Mouse (Mus musculus) MEL (cell line): Measurements from ENCODE around the gene Scaf11. TPM values are rescaled to one million over a fixed set of nuclear protein-coding genes. Genes with fewer than 3 reads are reported as not detected.

Source experiments
- DNase-seq: peaks from one replicate; pipeline ENCODE4 v3.0.0; 2011; ENCODE audit warnings: low read depth, low spot score
- H3K27ac ChIP-seq: 2 replicates; pipeline ENCODE4 v1.5.1; 2012; ENCODE audit warnings: low read depth, mild to moderate bottlenecking, control low read depth, low read length, moderate library complexity; ENCODE audit not compliant: control insufficient read depth
- H3K27me3 ChIP-seq, 2 experiments: fragments of 150-350 bp in 1 of 2; sonication (generic) in 1 of 2; 2 replicates each; pipeline ENCODE4 v1.6.1; 2012; ENCODE audit warnings: low read length in 2 of 2, mild to moderate bottlenecking in 2 of 2, improper control_type of control experiment in 1 of 2, moderate library complexity in 1 of 2; ENCODE audit not compliant: insufficient read depth in 2 of 2, control insufficient read depth in 1 of 2
- H3K36me3 ChIP-seq, 2 experiments: 2 replicates each; pipeline ENCODE4 v1.6.1; 2012 to 2014; ENCODE audit warnings: low read length in 2 of 2, improper control_type of control experiment in 1 of 2, inconsistent platforms in 1 of 2, mild to moderate bottlenecking in 1 of 2; ENCODE audit not compliant: insufficient read depth in 2 of 2, control insufficient read depth in 1 of 2
- H3K4me1 ChIP-seq, 2 experiments: fragments of 150-350 bp in 1 of 2; sonication (generic) in 1 of 2; 2 replicates each; pipeline ENCODE4 v1.6.1; 2012; ENCODE audit warnings: low read length in 2 of 2, improper control_type of control experiment in 1 of 2, mild to moderate bottlenecking in 1 of 2; ENCODE audit not compliant: insufficient read depth in 2 of 2, control insufficient read depth in 1 of 2
- H3K4me3 ChIP-seq, 2 experiments: fragments of 150-350 bp in 1 of 2; sonication (generic) in 1 of 2; 2 replicates each; pipeline ENCODE4 v1.5.1; 2012; ENCODE audit warnings: low read depth in 2 of 2, low read length in 2 of 2, mild to moderate bottlenecking in 2 of 2, moderate library complexity in 2 of 2, control low read depth in 1 of 2, improper control_type of control experiment in 1 of 2; ENCODE audit not compliant: control insufficient read depth in 1 of 2, insufficient read depth in 1 of 2
- H3K79me2 ChIP-seq: 2 replicates; pipeline ENCODE4 v1.6.1; 2012; ENCODE audit warnings: mild to moderate bottlenecking, low read length, moderate library complexity; ENCODE audit not compliant: control insufficient read depth, poor library complexity, insufficient read depth
- H3K9ac ChIP-seq: 2 replicates; pipeline ENCODE4 v1.6.1; 2012; ENCODE audit warnings: low read depth, mild to moderate bottlenecking, control low read depth, low read length, moderate library complexity; ENCODE audit not compliant: control insufficient read depth, poor library complexity, severe bottlenecking
- H3K9me3 ChIP-seq: fragments of 150-350 bp; sonication (generic); replicated peaks from 2 replicates; pipeline ENCODE4 v1.6.1; 2012; ENCODE audit warnings: mild to moderate bottlenecking, low read length, improper control_type of control experiment, moderate library complexity; ENCODE audit not compliant: insufficient read depth
- BHLHE40 ChIP-seq: IDR thresholded peaks from 2 replicates; pipeline ENCODE4 v1.6.1; 2012; ENCODE audit warnings: low read depth, mild to moderate bottlenecking, inconsistent platforms, low read length, improper control_type of control experiment, borderline replicate concordance
- CHD1 ChIP-seq: IDR thresholded peaks from 2 replicates; pipeline ENCODE4 v1.6.1; 2012; ENCODE audit warnings: low read depth, mild to moderate bottlenecking, inconsistent platforms, low read length, improper control_type of control experiment
- CTCF ChIP-seq, 3 experiments: IDR thresholded peaks in 2 of 3; conservative IDR thresholded peaks in 1 of 3; 2 replicates each; pipeline ENCODE4 v1.5.1; 2011 to 2012; ENCODE audit warnings: low read length in 3 of 3, low read depth in 2 of 3, mild to moderate bottlenecking in 2 of 3, improper control_type of control experiment in 1 of 3, inconsistent platforms in 1 of 3, mixed read lengths in 1 of 3, moderate library complexity in 1 of 3; ENCODE audit not compliant: control insufficient read depth in 1 of 3, insufficient read depth in 1 of 3, poor library complexity in 1 of 3, severe bottlenecking in 1 of 3
- E2F4 ChIP-seq: IDR thresholded peaks from 2 replicates; pipeline ENCODE4 v1.6.1; 2011; ENCODE audit warnings: low read depth, low read length, improper control_type of control experiment, borderline replicate concordance
- ELF1 ChIP-seq: IDR thresholded peaks from 2 replicates; pipeline ENCODE4 v1.6.1; 2014; ENCODE audit warnings: low read depth, mild to moderate bottlenecking, inconsistent platforms, low read length, improper control_type of control experiment, moderate library complexity
- GATA1 ChIP-seq: IDR thresholded peaks from 2 replicates; pipeline ENCODE4 v1.6.1; 2011; ENCODE audit warnings: low read depth, low read length, improper control_type of control experiment
- KAT2A ChIP-seq: conservative IDR thresholded peaks from 2 replicates; pipeline ENCODE4 v1.6.1; 2012; ENCODE audit warnings: low read depth, low read length, improper control_type of control experiment, inconsistent platforms
- MAFK ChIP-seq: IDR thresholded peaks from 2 replicates; pipeline ENCODE4 v1.6.1; 2011; ENCODE audit warnings: low read depth, mild to moderate bottlenecking, low read length, improper control_type of control experiment, borderline replicate concordance
- MAX ChIP-seq: IDR thresholded peaks from 2 replicates; pipeline ENCODE4 v1.6.1; 2011; ENCODE audit warnings: low read length, improper control_type of control experiment
- MAZ ChIP-seq: IDR thresholded peaks from 2 replicates; pipeline ENCODE4 v1.6.1; 2012; ENCODE audit warnings: low read depth, mild to moderate bottlenecking, inconsistent platforms, low read length, improper control_type of control experiment
- MXI1 ChIP-seq: IDR thresholded peaks from 2 replicates; pipeline ENCODE4 v1.6.1; 2011; ENCODE audit warnings: mild to moderate bottlenecking, low read depth, low read length, improper control_type of control experiment
- MYC ChIP-seq: IDR thresholded peaks from 2 replicates; pipeline ENCODE4 v1.6.1; 2011; ENCODE audit warnings: low read depth, mild to moderate bottlenecking, low read length, improper control_type of control experiment, moderate library complexity
- NRF1 ChIP-seq: IDR thresholded peaks from 2 replicates; pipeline ENCODE4 v1.6.1; 2014; ENCODE audit warnings: low read depth, mild to moderate bottlenecking, inconsistent platforms, low read length, improper control_type of control experiment, moderate library complexity; ENCODE audit not compliant: poor library complexity, insufficient read depth, severe bottlenecking
- POLR2A ChIP-seq, 2 experiments: IDR thresholded peaks; 2 replicates each; pipeline ENCODE4 v1.6.1; 2011 to 2012; ENCODE audit warnings: low read length in 2 of 2, mild to moderate bottlenecking in 2 of 2, control low read depth in 1 of 2, improper control_type of control experiment in 1 of 2, low read depth in 1 of 2, moderate library complexity in 1 of 2; ENCODE audit not compliant: control insufficient read depth in 1 of 2, insufficient read depth in 1 of 2, poor library complexity in 1 of 2
- POLR2AphosphoS2 ChIP-seq: IDR thresholded peaks from 2 replicates; pipeline ENCODE4 v1.6.1; 2011; ENCODE audit warnings: low read length, improper control_type of control experiment
- POLR2AphosphoS5 ChIP-seq: IDR thresholded peaks from 2 replicates; pipeline ENCODE4 v1.6.1; 2012; ENCODE audit warnings: low read depth, borderline replicate concordance, mild to moderate bottlenecking, inconsistent platforms, low read length, moderate library complexity, mixed read lengths
- SIN3A ChIP-seq: IDR thresholded peaks from 2 replicates; pipeline ENCODE4 v1.6.1; 2012; ENCODE audit warnings: low read length, improper control_type of control experiment, inconsistent platforms
- SMC3 ChIP-seq: IDR thresholded peaks from 2 replicates; pipeline ENCODE4 v1.6.1; 2011; ENCODE audit warnings: low read depth, low read length, improper control_type of control experiment
- TAL1 ChIP-seq: IDR thresholded peaks from 2 replicates; pipeline ENCODE4 v1.6.1; 2012; ENCODE audit warnings: mild to moderate bottlenecking, inconsistent platforms, low read length, moderate library complexity, mixed read lengths
- TCF12 ChIP-seq: IDR thresholded peaks from 2 replicates; pipeline ENCODE4 v1.6.1; 2014; ENCODE audit warnings: low read depth, mild to moderate bottlenecking, inconsistent platforms, low read length, improper control_type of control experiment, moderate library complexity
- UBTF ChIP-seq: IDR thresholded peaks from 2 replicates; pipeline ENCODE4 v1.6.1; 2012; ENCODE audit warnings: low read depth, mild to moderate bottlenecking, inconsistent platforms, low read length, improper control_type of control experiment, moderate library complexity, borderline replicate concordance; ENCODE audit not compliant: insufficient read depth
- USF1 ChIP-seq: IDR thresholded peaks from 2 replicates; pipeline ENCODE4 v1.6.1; 2014; ENCODE audit warnings: low read depth, mild to moderate bottlenecking, inconsistent platforms, low read length, improper control_type of control experiment, moderate library complexity
- USF2 ChIP-seq, 2 experiments: IDR thresholded peaks; 2 replicates each; pipeline ENCODE4 v1.6.1; 2011 to 2012; ENCODE audit warnings: improper control_type of control experiment in 2 of 2, low read length in 2 of 2, borderline replicate concordance in 1 of 2, inconsistent platforms in 1 of 2, low read depth in 1 of 2, mild to moderate bottlenecking in 1 of 2; ENCODE audit not compliant: insufficient read depth in 1 of 2
- ZC3H11A ChIP-seq: IDR thresholded peaks from 2 replicates; pipeline ENCODE4 v1.6.1; 2012; ENCODE audit warnings: low read depth, mild to moderate bottlenecking, inconsistent platforms, low read length, improper control_type of control experiment
- ZKSCAN1 ChIP-seq: IDR thresholded peaks from 2 replicates; pipeline ENCODE4 v1.6.1; 2012; ENCODE audit warnings: low read depth, mild to moderate bottlenecking, inconsistent platforms, low read length, improper control_type of control experiment, moderate library complexity
- ZMIZ1 ChIP-seq: IDR thresholded peaks from 2 replicates; pipeline ENCODE4 v1.6.1; 2012; ENCODE audit warnings: low read depth, mild to moderate bottlenecking, inconsistent platforms, low read length, improper control_type of control experiment, moderate library complexity
- ZNF384 ChIP-seq: IDR thresholded peaks from 2 replicates; pipeline ENCODE4 v1.6.1; 2012; ENCODE audit warnings: low read depth, mild to moderate bottlenecking, inconsistent platforms, low read length, improper control_type of control experiment
- polyA plus RNA-seq, 2 experiments: library from polyadenylated mRNA; stranded (reverse) in 1 of 2; unstranded in 1 of 2; fragments of >175 nt in 1 of 2; fragments of >200 nt in 1 of 2; gene quantifications; 2 replicates each; pipeline versions ENCODE4 v1.2.1 to v1.2.4; 2012; ENCODE audit warnings: low replicate concordance in 2 of 2, low read depth in 1 of 2; ENCODE audit not compliant: insufficient read length in 2 of 2, insufficient read depth in 1 of 2, missing spikeins in 1 of 2
- total RNA-seq: library from RNA; depleted of rRNA; stranded (reverse); fragments of 300-350 nt; gene quantifications from 2 replicates; pipeline ENCODE4 v1.2.3, GENCODE M21; 2012

Scaf11 gene
- total and polyA plus RNA-seq, 3 experiments, result 137 to 242 (median 165) TPM

DNA sequence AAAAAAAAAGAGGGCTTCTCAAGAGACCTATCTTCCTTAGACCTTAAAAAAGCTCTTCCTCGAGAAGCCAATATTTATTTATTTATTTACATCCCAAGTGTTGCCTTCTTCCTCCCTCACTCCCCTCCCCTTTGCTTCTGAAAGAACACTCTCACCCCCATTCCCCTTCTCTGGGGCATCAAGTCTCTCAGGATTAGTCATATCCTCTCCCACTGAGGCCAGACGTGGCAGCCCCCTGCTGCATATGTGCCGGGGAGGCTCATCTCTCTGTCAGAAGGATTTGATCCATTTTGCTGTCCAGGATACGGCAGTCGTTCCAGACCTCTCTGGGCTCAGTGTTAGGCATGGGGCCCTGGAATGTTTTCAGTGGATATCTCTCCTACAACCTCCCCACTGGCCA, 7.2 kb upstream of the Scaf11 start:
- no peaks in the 10 kb centered on the region; a peak in 1 of 4 replicates for H3K27me3 ChIP-seq
- no peaks in the 10 kb centered on the region for H3K4me1 ChIP-seq
- H3K9ac ChIP-seq, result no peak overlapping the region
- TF ChIP-seq MYC (no peak), TAL1 (no peak), MAX (no peak), SIN3A (no peak), POLR2AphosphoS5 (no peak), E2F4 (no peak), ZC3H11A (no peak), SMC3 (no peak), POLR2AphosphoS2 (no peak), ELF1 (no peak), MAFK (no peak), USF2 (IDR thresholded peaks at IDR 0.05; ENCODE audit: borderline replicate concordance in 1 of 2, insufficient read depth in 1 of 2, low read depth in 1 of 2, low read length in 2 of 2) (no peak)
- TF ChIP-seq, all 39 proteins: peak for 0
- H3K27ac ChIP-seq, result no peak overlapping the region
- H3K4me3 ChIP-seq, result no peak overlapping the region
- no peaks in the 10 kb centered on the region for H3K9me3 ChIP-seq
- no peak for DNase-seq
- no peaks in the 10 kb centered on the region for H3K36me3 ChIP-seq
- no peaks in the 10 kb centered on the region for H3K79me2 ChIP-seq

DNA sequence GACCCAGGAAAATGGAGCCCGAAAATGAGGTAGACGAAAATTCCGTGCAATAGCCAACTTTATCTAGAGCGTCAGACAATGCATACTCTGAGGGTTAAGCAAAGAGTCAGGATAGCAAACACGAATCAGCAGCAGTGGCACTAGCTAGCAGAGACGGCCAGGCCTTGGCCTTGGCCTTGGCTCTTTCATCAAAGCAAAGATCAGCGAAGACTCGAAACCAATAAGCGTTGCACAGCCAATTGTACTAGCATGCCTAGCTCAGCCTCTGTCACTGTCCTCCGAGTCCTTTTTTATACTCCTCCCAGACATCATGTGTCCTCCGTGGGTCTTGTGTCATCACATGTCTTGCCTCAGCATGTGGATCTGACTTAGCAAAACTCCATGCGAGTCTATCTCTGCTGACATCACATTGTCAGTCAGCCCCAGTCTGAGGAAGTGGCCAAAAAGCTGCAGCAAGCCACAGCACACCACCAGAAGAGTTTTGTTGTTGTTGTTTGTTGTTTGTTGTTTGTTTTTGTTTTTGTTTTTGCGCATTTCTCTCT, 5.8 kb upstream of the Scaf11 start:
- H3K9ac ChIP-seq, result no peak overlapping the region
- no peaks in the 10 kb centered on the region for H3K9me3 ChIP-seq
- H3K4me1 ChIP-seq, result peaks cover 4 to 9% of the 10 kb centered on the region in 2 experiments; a peak in 3 of 4 replicates
- DNase-seq, result no peak
- no peak overlapping the region for H3K27ac ChIP-seq
- no peaks in the 10 kb centered on the region; a peak in 1 of 4 replicates for H3K27me3 ChIP-seq
- TF ChIP-seq UBTF (no peak), MAX (no peak), E2F4 (no peak), USF1 (no peak), ZNF384 (no peak), CTCF (IDR thresholded peaks at IDR 0.05 in 2 of 3, conservative IDR thresholded peaks at IDR 0.05 in 1 of 3; ENCODE audit: control insufficient read depth in 1 of 3, insufficient read depth in 1 of 3, low read depth in 2 of 3, low read length in 3 of 3, poor library complexity in 1 of 3, severe bottlenecking in 1 of 3) (no peak), MXI1 (no peak), GATA1 (no peak), ZMIZ1 (no peak), ZKSCAN1 (no peak), KAT2A (no peak), BHLHE40 (no peak), MAZ (no peak), CHD1 (no peak), POLR2A (IDR thresholded peaks at IDR 0.05; ENCODE audit: control insufficient read depth in 1 of 2, insufficient read depth in 1 of 2, low read depth in 1 of 2, low read length in 2 of 2, poor library complexity in 1 of 2) (no peak), TCF12 (no peak), ELF1 (no peak), NRF1 (no peak), POLR2AphosphoS5 (no peak), USF2 (IDR thresholded peaks at IDR 0.05; ENCODE audit: borderline replicate concordance in 1 of 2, insufficient read depth in 1 of 2, low read depth in 1 of 2, low read length in 2 of 2) (no peak)
- H3K4me3 ChIP-seq, result no peak overlapping the region
- peaks cover 0 to 8% of the 10 kb centered on the region in 2 experiments; a peak in 2 of 4 replicates for H3K36me3 ChIP-seq
- H3K79me2 ChIP-seq, result peaks cover 2% of the 10 kb centered on the region; the same call in 1 of the 2 replicates
